Mouse (Mus musculus) left cerebral cortex, postnatal 14 days (tissue): ENCODE measurements around the gene Gm2026. TPM values are rescaled to one million over a fixed set of nuclear protein-coding genes. Genes with fewer than 3 reads are reported as not detected.
"Not testable (repeated sequence)": the region's sequence is repeated elsewhere in the genome, so short reads cannot be mapped to it uniquely, and the experiment has no call there.

Experiments
- DNase-seq, 2 experiments: peaks; one replicate each; pipeline ENCODE4 v3.0.0; 2021 to 2022; ENCODE audit warnings: low spot score in 2 of 2, mixed read lengths in 1 of 2
- intact Hi-C: fragments of 180-260 bp; cut with DNase I; formaldehyde crosslinking; loops from one replicate; pipeline ENCODE4 v1.15.1; 2025
- long read RNA-seq, 2 experiments: library from polyadenylated mRNA; stranded (forward); transcript quantifications; one replicate each; pipeline ENCODE4 v2.0.0; 2021
- total RNA-seq, 2 experiments: library from RNA; stranded (reverse); gene quantifications; 2 replicates each; pipeline ENCODE4 v1.2.3; 2021

The Gm2026 gene
- 10 to 100 TPM; 39.8 to 47.9 TPM for total RNA-seq
- long read RNA-seq, experiment 1, transcript Gm2026-201 (4 exons, 1,621 nt), result major isoform, 6 of 10 reads
- long read RNA-seq, experiment 1, partial matches to known transcripts, result 0 of 10 reads
- long read RNA-seq, experiment 1, other reads (novel, unspliced or antisense), result 4 of 10 reads
- long read RNA-seq, experiment 2, partial matches to known transcripts, result 0 of 8 reads
- long read RNA-seq, experiment 2, other reads (novel, unspliced or antisense), result 4 of 8 reads

DNA sequence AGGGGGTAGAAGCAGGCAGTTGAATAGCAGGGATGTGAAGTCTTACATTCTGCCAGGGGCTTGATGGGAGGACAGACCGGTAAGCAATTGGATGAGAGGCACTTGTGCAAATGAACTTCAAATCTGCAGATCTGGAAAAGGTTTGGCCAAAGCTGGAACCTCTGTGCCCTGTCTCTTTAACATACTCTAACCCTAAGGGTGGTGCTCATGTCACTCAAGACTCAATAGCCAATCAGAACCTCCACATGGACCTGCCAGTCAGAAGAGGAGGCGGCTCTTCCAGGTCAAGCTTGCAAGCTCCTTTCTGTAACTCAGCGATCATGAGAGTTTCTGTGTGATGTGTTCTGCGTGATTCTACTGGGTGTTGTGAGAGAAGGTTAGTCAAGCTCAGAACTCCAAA lies at the start of gene Gm2026:
Gene Gm2026, plus strand, starts transcription at position 301 of the 400 bp plus-strand sequence.
- DNase-seq, intact Hi-C loops: not testable (repeated sequence)

GRCm38 (mm10) chr2:175931000-175931399 lies 34.1 kb upstream of the Gm2026 start, which contains the start of gene Zfp966:
TSS of gene Zfp966 (minus strand) at chr2:175931100.
- DNase-seq, intact Hi-C loops: not testable (repeated sequence)

Other genes starting within 250 kb of the Gm2026 start
- not detected for gene Gm2007, start 223.8 kb upstream of the Gm2026 start, total RNA-seq
- gene Gm14288, start 164.2 kb upstream of the Gm2026 start, total RNA-seq, result 1 to 10 TPM in 1 of 2 experiments, not detected in 1; 8.4 TPM
- gene Gm6710, start 96.1 kb upstream of the Gm2026 start, total RNA-seq, result 10 to 100 TPM; 52.9 to 57.0 TPM
- gene Zfp966, start 34.2 kb upstream of the Gm2026 start, total RNA-seq, result 1 to 10 TPM; 4.4 TPM
- gene Gm2004, start 184.5 kb downstream of the Gm2026 start, total RNA-seq, result 1 to 10 TPM; 3.4 to 4.2 TPM